Mouse (Mus musculus): ENCODE data around the gene Ube2e2. TPM values are rescaled to one million over a fixed set of nuclear protein-coding genes. Genes with fewer than 3 reads are reported as not detected.

The Ube2e2 gene
- 12.8 and 15.0 TPM in 2 replicates for polyA plus RNA-seq (2015; fragmentation: Nextera tagmentation; extraction: Ambion mirVana)

GRCm38 (mm10) chr14:18893947-18894445, at the start of gene Ube2e2:
TSS of gene Ube2e2 (minus strand) at chr14:18894267.
- no peak for DNase-seq (ENCODE audit: low spot score)

DNA sequence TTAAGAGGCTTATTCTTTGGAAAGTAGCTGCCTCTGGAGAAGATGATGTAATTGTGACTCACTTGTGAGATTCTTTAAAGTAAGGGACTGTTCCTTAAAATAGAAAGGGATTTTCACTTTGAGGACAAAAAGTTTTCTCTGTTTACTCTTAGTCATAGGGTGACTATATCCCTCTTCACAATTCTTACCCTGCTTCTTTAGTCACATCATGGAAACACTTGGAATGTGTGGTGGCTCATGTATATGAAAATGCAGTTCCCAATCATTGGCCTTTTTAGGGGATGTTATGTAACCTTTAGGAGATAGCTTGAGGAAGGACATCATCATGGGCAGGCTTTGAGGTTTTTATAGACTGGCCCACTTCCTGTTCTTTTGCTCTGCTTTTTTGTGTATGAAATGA, 46.0 kb upstream of the Ube2e2 start:
- no peak for DNase-seq (ENCODE audit: low spot score)

- DNase-seq (ENCODE audit: low spot score): no peak
Measured at GRCm38 (mm10) chr14:18903553-18903952, 9.5 kb upstream of the Ube2e2 start.

DNA sequence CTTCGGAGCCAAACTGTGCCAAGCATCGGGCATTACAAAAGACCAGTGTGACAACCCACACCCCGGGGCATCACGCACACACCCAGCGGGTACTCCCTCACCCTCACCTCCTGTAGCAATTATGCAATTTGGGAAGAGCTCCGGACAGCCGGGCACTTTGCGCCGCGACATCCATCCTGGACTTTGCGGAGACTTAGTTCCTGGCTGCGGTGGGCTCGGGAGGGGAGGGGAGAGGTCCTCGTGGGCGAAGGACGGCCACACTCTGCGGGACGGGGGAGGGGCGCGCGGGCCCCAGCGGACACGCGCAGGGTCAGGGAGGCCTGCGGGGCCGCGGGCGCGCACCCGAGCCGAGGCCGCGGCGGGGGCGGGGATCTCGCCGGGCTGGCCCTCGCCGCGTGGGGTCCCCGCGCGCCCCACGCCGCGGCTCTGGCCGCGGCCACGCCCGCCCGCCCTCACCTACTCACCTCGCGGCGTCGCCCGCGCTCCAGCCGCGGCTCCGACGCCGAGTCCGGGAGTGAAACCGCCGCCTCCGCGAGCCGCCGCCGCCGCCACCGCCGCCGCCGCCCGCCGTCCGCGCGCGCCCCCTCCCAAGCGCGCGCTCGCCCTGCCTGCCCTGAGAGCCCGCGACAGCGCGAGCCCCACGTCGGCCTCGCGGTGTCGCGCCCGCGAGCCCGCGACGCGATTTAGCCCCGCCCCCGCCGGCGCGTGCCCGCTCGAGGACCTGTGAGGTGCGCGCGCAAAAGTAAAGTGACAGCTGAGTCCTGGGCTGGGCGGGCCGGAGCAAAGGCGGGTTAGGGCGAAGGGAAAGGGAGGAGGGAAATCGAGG, 733 bp downstream of the Ube2e2 start:
- DNase-seq (ENCODE audit: low spot score): peak; percentile 88

DNA sequence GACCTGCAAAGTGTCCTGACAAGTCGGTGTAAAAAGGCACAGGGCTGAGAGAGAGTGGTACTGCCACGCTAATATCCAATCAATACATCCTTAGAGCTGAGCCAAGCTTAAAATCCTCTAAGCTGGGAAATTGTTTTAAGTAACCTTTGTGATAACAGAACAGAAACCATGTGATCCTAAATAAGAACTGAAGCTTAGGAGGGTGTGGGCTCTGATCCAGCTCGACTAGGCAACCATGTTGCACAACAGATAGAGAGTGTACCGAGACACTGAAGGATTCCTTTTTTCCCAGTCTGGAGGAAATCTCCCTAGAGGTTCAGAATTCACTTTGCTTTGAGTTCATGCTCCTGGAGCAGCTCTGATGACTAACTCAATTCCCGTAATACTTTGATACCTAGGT, 4.5 kb downstream of the Ube2e2 start:
- no peak for DNase-seq (ENCODE audit: low spot score)

DNA sequence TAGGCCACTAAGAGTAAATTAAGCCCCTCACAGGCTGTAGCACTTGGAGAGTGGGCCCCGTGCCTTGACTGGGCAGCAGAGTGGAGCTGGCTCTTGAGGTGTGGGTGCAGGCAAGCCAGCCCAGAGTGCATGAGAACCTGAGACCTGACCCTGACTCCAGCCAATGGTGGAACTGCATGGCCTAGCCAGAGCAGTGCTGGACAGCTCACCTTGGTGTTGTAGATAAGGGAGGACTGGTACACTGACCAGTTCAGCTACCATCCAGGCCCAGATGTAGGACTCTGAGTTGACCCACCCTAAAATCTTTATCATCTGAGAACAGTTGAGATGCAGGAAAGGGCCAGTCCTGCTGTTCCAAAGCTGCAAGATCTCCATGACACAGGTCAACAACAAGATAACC, 11.6 kb downstream of the Ube2e2 start:
- DNase-seq (ENCODE audit: low spot score): no peak

DNA sequence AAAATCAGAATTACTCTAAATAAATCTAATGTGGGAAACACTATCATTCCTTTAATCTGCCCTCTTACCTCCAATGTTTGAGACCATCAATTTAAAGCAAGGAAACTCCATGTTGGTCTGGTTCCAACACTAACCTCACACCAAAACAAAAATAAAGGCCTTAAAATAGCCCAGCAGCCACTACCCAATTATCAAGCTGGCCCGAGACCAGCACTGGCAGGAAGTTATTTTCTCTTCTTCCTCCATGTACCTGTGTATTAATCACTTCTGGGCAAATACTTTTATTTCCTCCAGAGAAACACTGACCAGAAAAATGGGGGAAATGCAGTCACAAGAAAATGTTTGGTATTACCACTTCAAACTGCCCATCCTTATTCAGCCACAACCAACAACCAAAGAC, 23.4 kb downstream of the Ube2e2 start:
- DNase-seq (ENCODE audit: low spot score): no peak

GRCm38 (mm10) chr14:18828661-18829060, 65.4 kb downstream of the Ube2e2 start:
- no peak for DNase-seq (ENCODE audit: low spot score)

GRCm38 (mm10) chr14:18826753-18827152, 67.3 kb downstream of the Ube2e2 start:
- DNase-seq (ENCODE audit: low spot score): no peak

DNA sequence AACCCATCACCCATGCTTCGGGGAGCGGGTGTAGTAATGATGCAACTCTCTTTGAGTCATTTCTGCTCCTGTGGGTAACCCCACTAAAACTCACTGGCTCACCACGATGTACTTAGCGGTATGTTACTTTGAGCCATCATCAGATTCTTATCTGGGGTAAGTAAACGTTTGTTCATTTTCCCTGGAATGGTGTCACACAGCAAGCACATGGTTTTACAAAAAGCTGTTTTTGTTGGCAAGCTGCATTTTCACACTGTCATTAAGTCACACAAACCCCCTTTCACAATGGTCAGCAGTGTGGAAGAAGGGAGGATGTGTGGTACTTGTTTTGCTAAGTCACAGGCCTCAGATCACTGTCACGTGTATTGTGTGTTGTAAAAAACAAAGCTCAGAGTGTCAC, 73.4 kb downstream of the Ube2e2 start:
- DNase-seq (ENCODE audit: low spot score): no peak

DNA sequence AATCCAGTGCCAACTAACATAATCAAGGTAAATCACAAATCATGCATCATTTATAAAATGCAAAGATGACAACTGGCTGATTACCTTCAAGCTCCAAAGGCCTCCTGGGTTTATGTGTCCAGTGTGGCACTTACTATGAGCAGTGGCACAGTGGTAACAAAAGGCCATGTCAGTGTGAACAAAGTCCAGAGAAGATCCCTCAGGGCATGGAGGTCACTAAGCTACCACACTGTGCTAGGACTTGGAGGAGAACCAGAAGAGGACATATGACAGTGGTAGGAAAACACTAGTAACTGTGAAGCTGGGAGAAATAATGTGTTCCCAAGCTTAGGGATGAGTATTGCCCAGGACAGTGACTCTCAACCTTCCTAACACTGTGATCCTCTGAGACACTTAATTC, 97.2 kb downstream of the Ube2e2 start:
- DNase-seq (ENCODE audit: low spot score): no peak

GRCm38 (mm10) chr14:18795787-18796186, 98.3 kb downstream of the Ube2e2 start:
- DNase-seq (ENCODE audit: low spot score): no peak

- DNase-seq (ENCODE audit: low spot score): no peak
Measured at GRCm38 (mm10) chr14:18778993-18779675, 114.9 kb downstream of the Ube2e2 start.

GRCm38 (mm10) chr14:18778241-18778640, 115.8 kb downstream of the Ube2e2 start:
- no peak for DNase-seq (ENCODE audit: low spot score)

DNA sequence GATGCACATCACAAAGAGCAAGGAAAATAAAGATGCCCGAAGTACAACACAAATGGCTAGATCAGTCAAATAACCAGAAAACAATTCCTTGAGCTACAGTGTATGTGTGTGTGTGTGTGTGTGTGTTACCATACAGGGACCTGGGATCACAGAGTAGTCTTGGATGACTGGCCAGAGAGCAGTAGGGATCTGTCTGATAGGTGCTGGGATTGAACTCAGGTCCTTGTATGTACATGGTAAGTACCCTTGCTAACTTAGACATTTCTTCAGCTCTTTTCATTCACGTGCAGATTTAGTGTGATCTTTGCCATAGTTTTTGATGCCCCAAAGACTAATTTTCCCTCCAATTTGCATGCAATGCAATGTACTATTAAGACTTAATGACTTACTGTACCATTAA, 117.9 kb downstream of the Ube2e2 start:
- DNase-seq (ENCODE audit: low spot score): no peak

DNA sequence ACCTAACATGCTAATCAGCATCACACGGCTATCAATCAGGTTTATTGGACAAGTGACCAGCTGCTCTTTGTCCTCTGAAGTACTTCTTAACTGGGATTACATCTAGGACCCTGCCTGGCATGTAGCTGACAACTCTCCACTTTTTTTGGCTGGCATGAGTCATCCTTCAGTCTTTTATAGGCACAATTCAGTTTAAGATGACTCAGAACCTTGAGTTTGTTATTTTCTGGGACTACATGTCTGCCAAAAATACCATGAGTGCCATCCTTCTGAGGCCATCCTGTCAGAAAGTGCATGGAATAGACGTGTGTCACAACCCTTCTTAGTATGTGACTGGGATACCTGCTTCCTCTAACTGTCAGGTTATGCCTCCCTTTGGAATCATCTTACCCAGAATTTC, 120.3 kb downstream of the Ube2e2 start:
- DNase-seq (ENCODE audit: low spot score): no peak

- peak; percentile 7 for DNase-seq (ENCODE audit: low spot score)
Measured at GRCm38 (mm10) chr14:18759601-18760356, 134.3 kb downstream of the Ube2e2 start.

DNA sequence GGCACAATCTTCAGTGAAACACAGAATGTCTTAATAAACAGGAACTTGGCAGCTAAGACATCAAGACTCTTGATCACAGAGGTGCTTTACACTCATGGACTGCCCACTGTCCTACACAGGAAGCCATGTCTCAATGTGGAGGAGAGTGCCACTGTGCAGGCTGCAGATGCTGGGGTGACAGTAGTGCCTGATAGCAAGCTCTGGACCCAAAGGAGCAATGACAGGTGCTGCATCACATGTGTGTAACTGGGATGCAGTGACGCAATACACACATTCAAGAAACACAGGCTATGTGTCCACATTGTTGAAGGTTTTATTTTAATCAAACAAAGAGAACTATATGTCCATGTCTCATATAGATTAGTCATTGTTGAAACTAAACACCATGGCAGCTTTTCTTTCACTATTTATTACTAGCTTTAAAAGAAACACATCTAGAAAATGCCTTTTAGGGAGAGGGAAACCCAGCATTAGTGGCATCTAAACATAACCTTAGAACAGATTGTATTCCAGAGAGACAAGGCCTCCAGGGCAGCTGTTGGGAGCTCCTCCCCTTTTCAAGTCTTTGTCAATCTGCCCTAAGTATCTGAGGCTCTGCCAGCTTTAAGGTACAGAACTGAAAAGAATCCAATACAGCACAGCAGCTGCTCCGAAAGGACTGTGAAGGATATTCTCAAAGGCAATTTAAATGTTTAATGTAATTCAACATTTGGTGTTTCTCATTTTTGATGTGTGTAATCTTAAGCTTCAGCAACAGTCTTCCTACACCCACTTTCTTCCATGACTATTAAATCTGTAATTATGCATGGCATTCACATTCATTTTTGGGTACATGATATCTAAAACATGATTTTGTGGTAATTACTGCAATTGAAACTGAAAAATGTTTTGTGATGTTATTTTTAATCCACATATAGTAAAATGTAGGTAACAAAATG, 135.2 kb downstream of the Ube2e2 start:
- DNase-seq (ENCODE audit: low spot score): no peak

DNA sequence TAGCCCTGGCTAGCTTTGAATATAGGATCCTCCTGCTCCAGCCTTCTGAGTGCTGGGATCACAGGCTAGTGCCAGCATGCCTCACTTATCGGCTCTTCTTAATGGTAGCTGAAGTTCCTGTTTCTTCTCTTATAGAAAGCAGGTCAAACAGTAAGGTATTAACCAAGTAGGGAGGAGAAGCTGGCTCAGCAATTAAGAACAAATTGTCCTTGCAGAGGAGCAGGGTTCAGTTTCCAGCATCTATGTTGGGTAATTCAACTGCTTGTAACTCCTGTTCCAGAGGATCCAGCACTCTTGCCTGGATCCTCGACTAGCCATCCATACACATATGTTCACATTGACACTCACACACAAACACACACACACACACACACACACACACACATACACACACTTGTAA, 136.1 kb downstream of the Ube2e2 start:
- no peak for DNase-seq (ENCODE audit: low spot score)

DNA sequence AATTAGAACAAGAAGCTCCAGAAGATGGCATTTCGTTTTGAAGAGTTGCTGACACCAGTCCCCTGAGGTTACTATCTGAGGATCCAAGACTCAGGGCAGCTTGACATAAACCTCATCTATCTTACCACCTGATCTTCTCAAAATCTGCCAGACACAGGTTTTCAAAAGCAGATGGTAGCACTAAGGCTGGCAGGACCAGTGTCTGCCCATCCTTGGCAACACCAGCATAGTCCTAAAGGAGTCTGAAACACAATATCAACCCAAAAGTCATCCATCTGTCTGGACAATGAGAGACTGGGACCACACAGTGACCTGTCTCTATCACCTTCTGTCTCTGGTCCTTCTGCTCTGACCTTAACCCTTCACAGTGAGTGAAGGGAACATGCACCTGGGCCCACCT, 138.7 kb downstream of the Ube2e2 start:
- no peak for DNase-seq (ENCODE audit: low spot score)

DNA sequence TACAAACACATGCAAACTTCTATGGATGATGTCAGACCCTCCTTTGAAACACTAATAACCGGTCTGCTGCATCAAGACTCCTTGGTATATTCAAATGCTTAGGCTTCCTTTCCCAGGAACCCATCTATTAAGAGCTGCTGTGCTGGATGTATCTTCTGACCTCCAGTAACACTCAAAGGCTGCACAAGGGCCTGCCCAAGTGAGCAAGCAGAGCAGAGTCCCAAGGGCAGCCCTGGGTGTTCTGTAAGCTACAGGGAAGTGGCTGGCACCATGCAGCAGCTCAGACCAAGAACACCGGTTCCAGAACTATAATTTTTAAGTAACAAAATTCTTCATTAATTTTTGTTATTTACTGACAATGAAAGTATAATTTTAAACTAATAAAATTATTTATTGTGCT, 139.5 kb downstream of the Ube2e2 start:
- DNase-seq (ENCODE audit: low spot score): no peak

Data from thymus, postnatal 0 days (tissue).